Mouse (Mus musculus): ENCODE data around the gene Phactr4. TPM values are rescaled to one million over a fixed set of nuclear protein-coding genes. Genes with fewer than 3 reads are reported as not detected.

The Phactr4 gene
- polyA plus RNA-seq, 1 experiment from 2014 or later: 19.5 TPM

DNA sequence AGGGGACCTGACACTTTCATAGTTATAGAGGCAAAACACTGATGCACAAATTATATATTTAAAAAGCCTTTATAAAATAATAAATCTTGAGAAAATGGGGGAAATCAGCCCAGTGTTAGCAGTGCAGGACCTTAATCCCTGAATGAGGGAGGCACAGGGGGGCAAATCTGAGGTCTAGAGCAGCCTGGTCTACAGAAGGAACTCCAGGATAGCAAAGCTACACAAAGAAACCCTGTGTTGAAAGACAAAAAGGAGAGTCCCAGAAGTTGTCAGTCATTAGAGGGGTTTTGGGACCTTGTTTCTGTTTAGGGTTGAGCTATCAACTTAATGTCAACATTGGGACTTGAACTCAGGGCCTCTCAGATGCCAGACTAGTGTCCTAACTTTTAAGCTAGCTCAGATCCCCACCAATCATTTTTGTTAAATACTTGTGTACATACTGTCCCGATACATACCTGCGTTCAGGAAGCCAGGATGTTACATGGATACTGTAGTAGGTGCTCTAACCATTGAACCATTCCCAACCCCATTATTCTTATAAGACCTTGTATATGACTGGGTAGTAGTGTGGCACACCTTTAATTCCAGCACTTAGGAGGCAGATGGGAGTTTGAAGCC is 72.1 kb downstream of the Phactr4 start:
- Histone ChIP-seq H3K4me3 (no peak overlapping the region), H3K27ac (ENCODE audit: poor library complexity, severe bottlenecking) (no peak overlapping the region), H3K9me3 (replicated peaks) (no peaks in the 10 kb centered on the region), H3K4me2 (no peak overlapping the region), H3K27me3 (replicated peaks) (no peaks in the 10 kb centered on the region), H3K9ac (no peak overlapping the region), H3K4me1 (replicated peaks) (peaks cover 23% of the 10 kb centered on the region), H3K36me3 (peaks cover 18% of the 10 kb centered on the region)
- 49% methylated on average over 2 of the region's 2 CpGs for WGBS
- ATAC-seq (ENCODE audit: insufficient number of reproducible peaks, low FRiP score): no peak

DNA sequence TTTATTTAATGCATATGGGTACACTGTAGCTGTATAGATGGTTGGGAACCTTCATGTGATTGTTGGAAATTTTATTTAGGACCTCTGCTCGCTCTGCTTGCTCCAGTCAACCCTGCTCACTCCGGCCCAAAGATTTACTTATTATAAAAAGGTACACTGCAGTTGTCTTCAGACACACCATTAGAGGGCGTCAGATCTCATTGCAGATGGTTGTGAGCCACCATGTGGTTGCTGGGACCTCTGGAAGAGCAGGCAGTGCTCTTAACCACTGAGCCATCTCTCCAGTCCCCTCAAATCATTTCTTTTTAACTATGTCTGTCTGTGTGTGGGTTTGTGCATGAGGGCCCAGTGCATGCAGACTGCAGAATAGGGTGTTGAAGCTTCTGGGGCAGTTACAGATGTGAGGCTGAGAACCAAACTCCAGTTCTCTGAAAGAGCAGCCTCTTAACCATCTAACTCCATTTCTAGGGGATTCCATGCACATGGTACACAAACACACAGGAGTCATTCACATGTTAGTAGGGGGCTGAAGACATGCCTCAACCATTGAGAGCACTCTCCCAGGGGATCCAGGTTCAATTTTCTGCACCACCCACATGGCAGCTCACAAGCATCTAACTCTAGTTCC is 72.7 kb downstream of the Phactr4 start:
- Histone ChIP-seq H3K9me3 (replicated peaks) (no peaks in the 10 kb centered on the region), H3K4me2 (no peak overlapping the region), H3K36me3 (peaks cover 18% of the 10 kb centered on the region), H3K4me3 (no peak overlapping the region), H3K4me1 (replicated peaks) (peaks cover 28% of the 10 kb centered on the region), H3K27me3 (replicated peaks) (no peaks in the 10 kb centered on the region), H3K27ac (ENCODE audit: poor library complexity, severe bottlenecking) (no peak overlapping the region), H3K9ac (no peak overlapping the region)
- 64% methylated on average over 3 of the region's 3 CpGs for whole genome bisulfite sequencing
- ATAC-seq (ENCODE audit: insufficient number of reproducible peaks, low FRiP score): no peak

DNA sequence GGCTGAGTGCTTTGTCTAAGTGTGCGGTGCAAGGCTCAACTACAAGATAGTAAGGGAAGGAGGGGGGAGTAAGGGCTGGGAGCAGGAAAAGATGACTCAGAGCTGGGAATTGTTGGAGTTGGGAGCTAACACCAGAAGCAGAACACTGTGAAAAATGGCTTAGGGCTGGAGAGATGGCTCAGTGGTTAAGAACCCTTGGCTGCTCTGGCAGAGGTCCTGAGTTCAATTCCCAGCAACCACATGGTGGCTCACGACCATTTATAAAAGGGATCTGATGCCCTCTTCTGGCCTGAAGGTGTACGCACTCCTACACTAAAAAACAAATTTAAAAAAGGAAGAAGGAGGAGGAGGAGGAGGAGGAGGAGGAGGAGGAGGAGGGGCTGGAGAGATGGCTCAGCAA is 75.6 kb downstream of the Phactr4 start:
- no peaks in the 10 kb centered on the region for H3K9me3 ChIP-seq (replicated peaks)
- 49% methylated on average over 3 of the region's 3 CpGs for WGBS
- no peak overlapping the region for H3K9ac ChIP-seq
- peaks cover 17% of the 10 kb centered on the region for H3K36me3 ChIP-seq
- H3K4me1 ChIP-seq (replicated peaks): peaks cover 33% of the 10 kb centered on the region
- ATAC-seq (ENCODE audit: insufficient number of reproducible peaks, low FRiP score): no peak
- no peak overlapping the region for H3K4me3 ChIP-seq
- no peak overlapping the region for H3K4me2 ChIP-seq
- no peak overlapping the region for H3K27ac ChIP-seq (ENCODE audit: poor library complexity, severe bottlenecking)
- no peaks in the 10 kb centered on the region for H3K27me3 ChIP-seq (replicated peaks)

GRCm38 (mm10) chr4:132346261-132346660 is 76.0 kb downstream of the Phactr4 start:
- Histone ChIP-seq H3K36me3 (peaks cover 13% of the 10 kb centered on the region), H3K4me3 (no peak overlapping the region), H3K9ac (no peak overlapping the region), H3K9me3 (replicated peaks) (no peaks in the 10 kb centered on the region), H3K27ac (ENCODE audit: poor library complexity, severe bottlenecking) (no peak overlapping the region), H3K4me1 (replicated peaks) (peaks cover 29% of the 10 kb centered on the region), H3K27me3 (replicated peaks) (no peaks in the 10 kb centered on the region), H3K4me2 (no peak overlapping the region)
- 73% methylated on average over 4 of the region's 4 CpGs for WGBS
- no peak for ATAC-seq (ENCODE audit: insufficient number of reproducible peaks, low FRiP score)

GRCm38 (mm10) chr4:132345843-132346212 is 76.5 kb downstream of the Phactr4 start:
- Histone ChIP-seq H3K4me2 (peak overlapping the region; percentile 99; the same call in 1 of the 2 replicates), H3K4me3 (peak overlapping the region; percentile 82; the same call in 1 of the 2 replicates), H3K9me3 (replicated peaks) (no peaks in the 10 kb centered on the region), H3K27ac (ENCODE audit: poor library complexity, severe bottlenecking) (no peak overlapping the region), H3K4me1 (replicated peaks) (peaks cover 24% of the 10 kb centered on the region), H3K27me3 (replicated peaks) (no peaks in the 10 kb centered on the region), H3K9ac (no peak overlapping the region), H3K36me3 (peaks cover 9% of the 10 kb centered on the region)
- 48% methylated on average over 5 of the region's 5 CpGs for WGBS
- no peak; the same call in 1 of the 2 replicates for ATAC-seq (ENCODE audit: insufficient number of reproducible peaks, low FRiP score)

GRCm38 (mm10) chr4:132345135-132345842 is 77.0 kb downstream of the Phactr4 start:
- peak; percentile 90 for ATAC-seq (ENCODE audit: insufficient number of reproducible peaks, low FRiP score)
- Histone ChIP-seq H3K36me3 (peaks cover 3% of the 10 kb centered on the region; the same call in 1 of the 2 replicates), H3K27me3 (replicated peaks) (no peaks in the 10 kb centered on the region), H3K4me1 (replicated peaks) (peaks cover 24% of the 10 kb centered on the region), H3K27ac (ENCODE audit: poor library complexity, severe bottlenecking) (peak overlapping the region; percentile 50), H3K4me3 (peak overlapping the region; percentile 82), H3K4me2 (peak overlapping the region; percentile 99), H3K9ac (peak overlapping the region; percentile 86), H3K9me3 (replicated peaks) (no peaks in the 10 kb centered on the region)
- under 1% methylated on average over 83 of the region's 83 CpGs for whole genome bisulfite sequencing

- Histone ChIP-seq H3K9ac (peak overlapping the region; percentile 86), H3K27me3 (replicated peaks) (no peaks in the 10 kb centered on the region), H3K36me3 (peaks cover 10% of the 10 kb centered on the region), H3K9me3 (replicated peaks) (no peaks in the 10 kb centered on the region), H3K4me2 (peak overlapping the region; percentile 99), H3K27ac (ENCODE audit: poor library complexity, severe bottlenecking) (peak overlapping the region; percentile 50; the same call in 1 of the 2 replicates), H3K4me1 (replicated peaks) (peaks cover 24% of the 10 kb centered on the region), H3K4me3 (peak overlapping the region; percentile 82)
- 0 out of 2 replicates have a peak, but pooled peaks have one; percentile 18 for ATAC-seq (ENCODE audit: insufficient number of reproducible peaks, low FRiP score)
- 6% methylated on average over 13 of the region's 13 CpGs for WGBS
Observed at GRCm38 (mm10) chr4:132344403-132345134, 77.7 kb downstream of the Phactr4 start.

DNA sequence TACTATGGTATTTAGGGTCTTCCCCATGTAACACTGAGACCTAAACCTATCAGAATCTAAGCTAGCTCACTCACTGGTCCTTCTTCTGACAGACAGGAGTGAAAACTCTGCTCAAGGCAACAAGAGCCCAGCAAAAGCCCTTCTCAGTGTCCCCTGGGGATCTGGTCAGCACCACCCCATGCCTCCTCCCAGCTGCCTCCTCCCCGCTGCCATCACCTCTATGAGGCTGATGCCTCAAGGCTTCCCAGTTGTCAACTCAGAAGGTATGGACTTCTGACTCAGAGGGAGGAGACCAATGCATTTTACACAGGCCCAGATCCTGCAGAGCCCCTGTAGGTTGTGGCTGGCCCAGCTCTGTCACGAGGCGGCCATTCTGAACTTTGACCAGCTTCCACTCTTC is 80.8 kb downstream of the Phactr4 start:
- WGBS: 82% methylated on average over 3 of the region's 3 CpGs
- H3K4me2 ChIP-seq: no peak overlapping the region
- no peak overlapping the region for H3K27ac ChIP-seq (ENCODE audit: poor library complexity, severe bottlenecking)
- no peaks in the 10 kb centered on the region for H3K27me3 ChIP-seq (replicated peaks)
- no peak for ATAC-seq (ENCODE audit: insufficient number of reproducible peaks, low FRiP score)
- H3K4me1 ChIP-seq (replicated peaks): peaks cover 24% of the 10 kb centered on the region
- H3K9me3 ChIP-seq (replicated peaks): no peaks in the 10 kb centered on the region
- no peak overlapping the region for H3K9ac ChIP-seq
- no peak overlapping the region for H3K4me3 ChIP-seq
- peaks cover 36% of the 10 kb centered on the region for H3K36me3 ChIP-seq

- no peak for ATAC-seq (ENCODE audit: insufficient number of reproducible peaks, low FRiP score)
Observed at GRCm38 (mm10) chr4:132338943-132339342, 83.3 kb downstream of the Phactr4 start.

DNA sequence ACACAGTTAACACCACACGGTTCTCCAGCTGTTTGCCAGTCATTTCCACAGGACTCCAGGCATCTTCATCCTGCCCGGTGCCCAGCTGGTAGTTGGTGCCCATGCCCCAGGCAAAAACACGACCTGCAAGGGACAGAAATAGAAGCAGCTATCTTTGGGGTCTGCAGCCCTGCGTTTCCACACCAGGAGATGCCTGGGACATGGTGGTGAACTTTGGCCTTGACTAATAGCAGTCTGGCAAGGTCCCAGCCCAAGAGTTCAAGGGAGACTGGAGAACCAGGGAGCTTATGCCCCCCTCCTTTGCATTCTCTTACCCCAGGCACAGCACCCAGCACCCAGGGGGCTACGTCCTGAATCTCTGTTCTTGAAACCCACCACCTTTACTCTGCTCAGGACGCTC is 89.4 kb downstream of the Phactr4 start:
- peaks cover 58% of the 10 kb centered on the region for H3K36me3 ChIP-seq
- H3K4me3 ChIP-seq: no peak overlapping the region
- 72% methylated on average over 6 of the region's 6 CpGs for WGBS
- H3K9ac ChIP-seq: no peak overlapping the region
- no peaks in the 10 kb centered on the region for H3K9me3 ChIP-seq (replicated peaks)
- H3K4me1 ChIP-seq (replicated peaks): peaks cover 13% of the 10 kb centered on the region
- no peak overlapping the region for H3K27ac ChIP-seq (ENCODE audit: poor library complexity, severe bottlenecking)
- no peaks in the 10 kb centered on the region for H3K27me3 ChIP-seq (replicated peaks)
- ATAC-seq (ENCODE audit: insufficient number of reproducible peaks, low FRiP score): no peak
- H3K4me2 ChIP-seq: no peak overlapping the region

More at GRCm38 (mm10) chr4:132338943-132339342, 83.3 kb downstream of the Phactr4 start:
- no peak overlapping the region for H3K4me3 ChIP-seq
- H3K9me3 ChIP-seq (replicated peaks): no peaks in the 10 kb centered on the region
- no peak overlapping the region for H3K4me2 ChIP-seq
- 83% methylated on average over 13 of the region's 13 CpGs for WGBS
- peaks cover 14% of the 10 kb centered on the region for H3K4me1 ChIP-seq (replicated peaks)
- no peaks in the 10 kb centered on the region for H3K27me3 ChIP-seq (replicated peaks)
- H3K9ac ChIP-seq: no peak overlapping the region
- H3K36me3 ChIP-seq: peaks cover 57% of the 10 kb centered on the region
- H3K27ac ChIP-seq (ENCODE audit: poor library complexity, severe bottlenecking): no peak overlapping the region

GRCm38 (mm10) chr4:132331960-132332359 is 90.3 kb downstream of the Phactr4 start:
- no peak for ATAC-seq (ENCODE audit: insufficient number of reproducible peaks, low FRiP score)
- Histone ChIP-seq H3K4me2 (no peak overlapping the region), H3K27ac (ENCODE audit: poor library complexity, severe bottlenecking) (no peak overlapping the region), H3K4me1 (replicated peaks) (peaks cover 13% of the 10 kb centered on the region), H3K9me3 (replicated peaks) (no peaks in the 10 kb centered on the region), H3K36me3 (peaks cover 51% of the 10 kb centered on the region), H3K9ac (no peak overlapping the region), H3K4me3 (no peak overlapping the region), H3K27me3 (replicated peaks) (no peaks in the 10 kb centered on the region)
- WGBS: 79% methylated on average over 3 of the region's 3 CpGs

All from heart, embryonic 12.5 days (tissue).